Mouse (Mus musculus) liver, embryonic 14.5 days (tissue): Measurements from ENCODE around the gene Fgfr2.

Experiments used
- CTCF ChIP-seq: IDR thresholded peaks from 2 replicates; pipeline ENCODE4 v1.5.1; 2016; ENCODE audit warnings: antibody characterized with exemption, low read depth, control low read depth
- EP300 ChIP-seq: IDR thresholded peaks from 2 replicates; pipeline ENCODE4 v1.6.1; 2016; ENCODE audit warnings: antibody characterized with exemption, low read depth

DNA sequence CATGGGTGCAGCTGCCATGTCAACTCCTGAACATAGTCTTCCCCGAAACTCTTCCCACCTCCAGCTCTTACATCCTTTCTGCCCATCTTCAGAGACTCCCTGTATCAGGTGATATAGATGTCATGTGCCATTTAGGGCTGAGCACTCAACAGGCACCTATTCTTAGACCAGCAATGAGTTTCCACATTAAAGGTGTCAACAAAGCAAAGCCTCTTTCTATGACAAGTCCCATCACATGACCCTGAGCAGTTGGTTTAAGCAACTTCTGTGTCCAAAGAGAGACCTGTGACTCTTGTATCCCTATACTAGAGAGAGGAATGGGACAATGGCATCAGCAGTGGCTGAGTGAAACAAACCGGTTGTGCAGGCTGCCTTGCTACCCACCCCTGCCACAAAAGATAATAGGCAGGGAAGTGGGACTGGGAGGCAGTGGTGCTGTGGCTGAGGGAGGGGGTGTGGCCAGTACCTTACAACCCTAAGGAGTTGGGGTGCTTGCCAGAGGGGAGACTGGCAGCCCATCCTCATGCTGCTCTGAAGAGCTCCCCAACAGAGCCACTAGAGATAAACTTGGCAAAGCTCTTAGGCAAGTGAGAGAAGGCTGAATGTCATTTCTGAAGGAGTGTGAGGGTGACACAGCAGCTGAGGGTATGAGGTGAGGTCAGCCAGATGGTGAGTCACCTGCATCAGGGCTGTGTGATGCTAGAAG lies 222.2 kb downstream of the Fgfr2 start:
- no peak for TF ChIP-seq CTCF
- TF ChIP-seq EP300: no peak
